Mouse (Mus musculus): ENCODE results near the gene Pkd2l1.
A peak's percentile ranks its signal among the peaks of the same experiment; 100 is the strongest.

Pkd2l1 gene

DNA sequence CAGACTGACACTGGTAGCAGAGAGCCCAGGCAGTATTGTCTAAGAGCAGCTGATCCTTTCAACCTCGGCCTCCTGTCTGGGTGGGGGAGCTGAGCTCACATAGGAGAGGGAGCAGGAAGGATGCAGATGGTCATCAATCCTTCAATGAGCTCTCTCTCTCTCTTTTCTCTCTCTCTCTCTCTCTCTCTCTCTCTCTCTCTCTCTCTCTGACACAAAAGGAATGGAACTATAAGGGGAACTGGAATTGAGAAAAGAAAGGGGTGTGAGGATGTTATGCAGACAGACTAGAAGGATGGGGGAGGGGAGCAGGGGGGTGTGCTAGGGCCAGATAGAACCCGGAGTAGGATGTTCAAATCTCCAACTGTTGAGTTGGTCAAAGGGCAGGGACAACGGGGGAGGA lies at the start of gene Pkd2l1:
TSS of gene Pkd2l1 (minus strand) at position 101 of the 400 bp plus-strand sequence.
- no peak for DNase-seq

DNA sequence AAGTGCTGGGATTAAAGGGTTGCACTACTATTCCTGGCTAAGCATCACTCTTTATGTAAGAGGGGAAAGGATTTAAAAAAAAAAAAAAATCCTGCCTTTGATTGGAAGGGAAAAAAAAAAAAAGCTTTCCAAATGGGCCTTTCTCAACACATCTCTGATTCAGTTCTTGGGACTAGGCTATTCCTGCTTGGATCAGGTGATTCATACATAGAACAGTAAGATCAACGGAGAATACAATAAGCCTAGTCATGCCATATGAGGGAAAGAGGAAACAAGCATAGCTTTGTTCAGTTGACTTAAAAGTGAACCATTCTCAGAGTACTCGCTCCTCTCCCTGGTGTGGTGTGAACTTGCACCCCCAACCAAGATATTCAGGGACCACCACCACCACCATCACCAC lies 46.7 kb upstream of the Pkd2l1 start:
- no peak for DNase-seq

DNA sequence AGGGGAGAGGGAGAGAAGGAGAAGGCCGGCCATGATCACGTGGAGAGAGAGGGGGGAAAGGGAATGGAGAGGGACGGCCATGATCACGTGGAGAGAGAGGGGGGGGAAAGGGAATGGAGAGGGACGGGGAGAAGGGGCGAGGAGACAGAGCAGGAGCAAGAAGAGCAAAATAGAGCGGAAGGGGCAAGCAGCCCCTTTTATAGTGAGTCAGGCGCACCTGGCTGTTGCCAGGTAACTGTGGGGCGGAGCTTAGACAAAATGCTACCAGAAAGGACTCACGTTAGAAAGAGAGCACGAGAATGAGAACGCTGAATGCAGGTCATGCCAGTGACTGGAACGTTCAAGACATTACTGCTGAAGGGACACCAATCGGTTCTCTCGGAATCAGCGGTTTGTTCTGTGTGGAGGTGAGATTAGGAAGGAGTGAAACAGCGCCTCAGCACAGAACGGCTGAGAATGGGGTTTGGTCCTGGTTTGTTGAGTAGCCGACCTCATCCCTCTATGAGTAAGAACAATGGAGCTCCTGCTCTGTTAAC lies 45.3 kb upstream of the Pkd2l1 start:
- no peak for DNase-seq

DNA sequence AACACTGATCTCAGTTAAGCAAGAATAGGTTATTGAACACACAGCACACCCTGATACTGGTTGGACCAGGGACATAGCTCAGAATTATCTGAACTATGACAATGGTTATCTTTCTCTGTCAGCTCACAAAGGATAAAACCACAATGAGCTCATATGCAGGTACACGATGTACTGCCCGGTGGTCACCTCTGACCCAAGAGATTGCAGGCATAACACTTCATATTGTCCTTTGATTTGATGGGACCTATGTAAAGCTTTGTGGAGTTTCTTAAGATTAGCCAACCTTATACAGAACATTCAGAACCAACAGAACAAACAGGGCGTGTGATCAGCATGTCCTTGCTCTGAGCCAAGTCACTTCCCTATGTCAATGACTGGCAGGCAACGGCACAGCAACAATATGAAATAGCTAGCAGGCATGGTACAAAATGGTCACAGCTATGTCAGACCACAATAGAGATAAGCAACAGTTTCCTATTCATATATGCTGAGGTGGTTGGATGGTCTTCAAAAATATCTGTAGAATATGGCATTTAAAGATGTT lies 39.4 kb upstream of the Pkd2l1 start:
- DNase-seq = no peak

DNA sequence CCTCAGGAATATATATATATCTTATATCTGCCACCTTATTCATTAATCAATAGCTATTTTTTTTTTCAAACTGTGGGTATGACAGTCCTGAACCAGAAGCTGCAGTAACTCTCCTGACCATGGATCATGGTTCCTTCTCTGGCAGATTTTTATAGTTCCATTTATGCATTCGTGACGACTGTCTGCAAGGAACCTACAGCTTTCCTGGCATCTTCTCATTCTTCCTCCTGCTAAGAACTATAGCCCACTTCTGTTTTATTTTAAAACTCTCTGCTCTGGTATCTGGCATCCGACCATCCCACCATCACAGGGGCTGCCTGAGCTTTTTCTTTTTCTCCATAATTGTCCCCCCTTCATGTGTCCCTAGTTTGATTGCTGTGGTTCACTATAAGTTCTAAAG lies 38.0 kb upstream of the Pkd2l1 start:
- DNase-seq = no peak

DNA sequence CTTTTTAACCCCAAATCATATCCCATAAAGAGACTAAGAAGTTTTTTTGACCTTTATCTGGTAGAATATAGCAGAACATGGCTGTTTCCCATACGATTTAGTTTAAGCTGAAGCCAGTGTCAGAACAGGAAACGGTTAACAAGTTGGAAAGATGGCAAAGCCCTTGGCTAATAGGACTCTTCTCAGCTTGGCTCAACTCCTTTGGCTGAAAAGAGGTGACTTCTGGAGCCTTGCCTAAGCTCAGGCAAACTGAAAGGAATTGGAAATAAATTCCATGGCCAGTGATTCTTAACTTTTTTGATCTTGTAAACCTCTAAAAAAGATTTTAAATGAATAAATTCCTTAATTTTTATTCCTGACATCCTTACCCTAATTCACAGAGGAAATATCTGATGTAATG lies 37.5 kb upstream of the Pkd2l1 start:
- no peak for DNase-seq

DNA sequence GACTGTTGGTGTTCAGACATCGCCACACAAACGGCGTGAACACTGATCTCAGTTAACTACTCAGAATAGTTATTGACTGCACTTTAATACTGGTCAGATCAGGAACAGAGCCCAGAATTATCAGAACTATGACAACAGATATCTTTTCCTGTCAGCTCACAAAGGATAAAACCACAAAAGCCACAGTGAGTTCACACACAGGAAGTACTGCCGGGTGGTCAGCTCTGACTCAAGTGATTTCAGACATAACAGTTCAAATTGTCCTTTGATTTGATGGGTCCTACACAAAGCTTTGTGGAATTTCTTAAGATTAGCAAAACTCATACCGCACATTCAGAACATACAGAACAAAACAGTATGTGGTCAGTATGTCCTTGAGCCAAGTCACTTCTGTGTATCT lies 33.5 kb upstream of the Pkd2l1 start:
- DNase-seq = no peak

DNA sequence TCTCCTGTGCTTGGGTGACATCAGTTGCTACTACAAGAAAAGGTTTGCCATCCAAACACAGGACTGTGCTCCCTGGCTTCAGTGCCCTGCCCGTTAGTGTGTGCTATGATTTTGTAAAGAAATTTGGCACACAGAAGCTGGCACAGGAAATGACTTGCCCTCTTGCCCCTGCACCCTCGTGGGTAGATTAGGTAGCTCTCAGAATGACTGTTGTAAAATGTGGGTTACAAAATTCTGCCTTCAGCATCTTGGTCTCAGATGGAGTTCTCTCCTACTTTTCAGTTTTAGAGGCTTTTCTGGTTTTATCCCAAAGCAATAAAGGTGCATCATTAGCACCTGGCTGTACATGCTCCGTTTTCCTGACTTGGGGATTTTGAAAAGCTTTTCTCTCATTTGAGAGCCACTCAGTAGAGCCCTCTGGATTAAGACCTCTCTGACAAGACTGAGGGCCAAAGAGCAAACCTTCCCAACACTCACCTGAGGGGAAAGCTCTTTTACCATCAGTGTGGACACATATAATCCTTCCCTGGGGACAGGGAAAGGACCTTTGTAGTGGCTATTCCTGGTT lies 25.8 kb upstream of the Pkd2l1 start:
- no peak for DNase-seq

DNA sequence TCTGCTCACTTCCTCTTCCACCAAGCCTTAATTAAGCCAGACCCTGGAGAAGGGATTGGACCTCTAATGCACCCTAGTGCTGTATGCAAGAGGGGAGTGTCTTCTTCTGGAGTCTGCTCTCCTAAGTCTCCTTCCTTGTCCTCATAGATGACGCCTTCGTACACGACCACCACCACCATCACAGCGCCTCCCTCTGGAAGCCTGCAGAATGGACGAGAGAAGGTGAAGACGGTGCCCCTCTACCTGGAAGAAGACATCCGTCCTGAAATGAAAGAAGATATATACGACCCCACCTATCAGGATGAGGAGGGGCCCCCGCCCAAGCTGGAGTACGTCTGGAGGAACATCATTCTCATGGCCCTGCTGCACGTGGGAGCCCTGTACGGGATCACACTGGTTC lies 23.0 kb upstream of the Pkd2l1 start:
- DNase-seq = no peak

DNA sequence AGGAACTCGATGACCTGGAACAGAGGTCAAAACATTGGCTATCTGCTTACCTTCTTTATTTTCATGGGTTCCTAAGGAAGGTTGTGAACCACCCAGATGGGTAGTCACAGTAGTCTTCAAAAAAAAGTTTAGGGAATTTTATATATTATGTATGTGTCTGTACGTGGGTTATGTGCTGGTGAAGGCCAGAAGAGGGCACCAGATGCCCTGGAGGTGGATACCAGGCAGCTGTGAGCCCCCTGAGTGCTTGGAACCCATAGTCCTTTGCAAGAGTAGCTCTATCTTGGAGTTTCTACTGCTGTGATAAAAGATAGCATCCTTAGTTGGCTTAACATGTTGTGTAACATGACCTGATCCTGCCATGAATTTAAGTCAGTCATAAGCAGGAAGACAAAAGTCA lies 14.8 kb upstream of the Pkd2l1 start:
- no peak for DNase-seq

DNA sequence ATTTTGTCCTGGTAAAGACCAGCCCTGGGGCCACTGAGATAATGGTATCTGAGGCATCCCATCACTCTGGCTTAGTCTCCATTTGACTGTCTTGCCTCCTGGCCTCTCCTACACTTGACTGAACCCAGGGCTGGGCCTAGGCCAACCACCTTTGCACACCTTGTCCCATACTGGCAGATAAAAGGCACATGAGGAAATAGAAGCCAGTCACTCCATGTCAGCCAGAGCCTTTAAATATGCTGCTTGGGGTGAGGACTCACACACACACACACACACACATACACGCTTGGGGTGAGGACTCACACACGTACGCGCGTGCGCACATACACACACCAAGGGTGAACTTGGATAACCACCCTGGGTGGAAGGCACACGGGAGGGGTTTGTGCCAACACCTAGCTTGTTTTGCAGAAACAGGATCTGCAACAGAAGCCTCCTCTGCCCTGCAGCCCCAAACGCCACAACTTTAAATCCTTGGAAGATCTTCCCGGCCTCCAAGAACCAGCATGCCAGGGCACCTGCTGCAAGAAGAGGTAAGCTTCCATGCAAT lies 10.8 kb upstream of the Pkd2l1 start, which contains the start of gene Scd3:
TSS of gene Scd3 (plus strand) at position 255 of the 550 bp plus-strand sequence.
- DNase-seq = no peak

DNA sequence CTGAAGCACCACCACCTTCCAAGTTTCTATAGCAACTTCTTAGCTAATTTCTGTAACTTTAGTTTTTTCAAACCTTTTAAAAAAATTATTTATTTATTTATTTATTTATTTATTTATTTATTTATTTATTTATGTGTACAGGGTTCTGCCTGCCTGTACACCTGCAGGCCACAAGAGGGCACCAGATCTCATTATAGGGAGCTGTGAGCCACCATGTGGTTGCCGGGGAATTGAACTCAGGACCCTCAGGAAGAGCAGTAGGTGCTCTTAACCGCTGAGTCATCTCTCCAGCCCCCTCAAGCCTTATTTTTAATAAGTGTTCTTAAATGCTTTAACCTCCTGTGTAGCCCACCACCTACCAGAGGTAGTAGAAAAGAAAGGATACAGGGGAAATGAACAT lies 6.7 kb upstream of the Pkd2l1 start:
- DNase-seq = peak; percentile 7

DNA sequence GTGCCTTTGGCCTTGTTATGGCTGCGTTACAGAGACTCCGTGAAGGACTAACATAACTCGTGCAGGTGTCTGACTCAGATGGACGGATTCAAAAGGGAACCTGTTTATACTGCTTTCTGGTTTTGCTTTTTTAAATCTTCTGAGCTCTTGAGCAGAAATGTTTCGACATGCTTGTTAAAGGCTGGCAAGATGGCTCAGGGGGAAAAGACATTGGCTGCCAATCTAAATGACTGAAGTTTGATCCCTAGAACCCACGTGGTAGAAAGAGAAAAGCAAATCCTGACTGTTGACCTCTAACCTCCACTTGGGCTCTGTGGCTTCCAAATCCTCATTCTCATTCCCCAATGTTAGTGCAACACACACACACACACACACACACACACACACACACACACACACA lies 6.3 kb upstream of the Pkd2l1 start:
- no peak for DNase-seq

DNA sequence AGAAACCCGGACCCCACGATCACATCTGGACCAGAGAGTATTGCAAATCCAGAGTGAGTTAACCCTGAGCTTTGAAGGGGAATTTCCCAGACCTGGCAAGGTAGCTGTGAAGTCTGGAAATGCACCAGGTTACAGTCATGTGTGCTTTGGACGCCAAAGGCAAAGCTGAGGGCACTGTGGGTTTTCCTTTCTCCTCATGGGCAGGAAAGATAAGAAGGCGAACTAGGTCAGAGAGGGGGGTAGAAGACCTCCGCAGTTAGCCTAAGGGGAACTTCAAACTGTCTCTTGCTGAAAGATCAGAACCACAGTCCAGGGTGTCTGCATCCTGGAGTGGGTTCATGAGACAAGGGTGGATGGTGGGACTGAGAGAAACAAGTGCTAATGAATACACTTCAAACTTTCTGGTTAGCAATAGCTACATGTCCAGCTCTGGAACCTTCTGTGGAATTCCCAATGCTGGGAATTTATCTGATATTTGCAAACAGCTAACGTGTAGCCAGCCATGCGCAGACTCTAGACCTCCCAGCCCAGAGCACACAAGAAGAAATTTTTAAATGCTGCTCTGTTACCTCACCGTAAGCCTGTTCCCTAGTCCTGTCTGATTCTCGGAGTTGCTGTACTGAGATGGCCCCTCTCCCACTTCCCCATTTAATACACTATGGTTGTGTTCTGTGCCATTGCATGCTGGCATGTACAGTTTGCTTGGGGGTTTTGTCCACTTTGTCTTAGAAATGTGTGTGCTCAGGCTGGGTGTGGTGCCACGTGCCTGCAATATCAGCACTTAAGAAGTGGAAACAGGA lies 5.0 kb upstream of the Pkd2l1 start:
- DNase-seq = no peak

DNA sequence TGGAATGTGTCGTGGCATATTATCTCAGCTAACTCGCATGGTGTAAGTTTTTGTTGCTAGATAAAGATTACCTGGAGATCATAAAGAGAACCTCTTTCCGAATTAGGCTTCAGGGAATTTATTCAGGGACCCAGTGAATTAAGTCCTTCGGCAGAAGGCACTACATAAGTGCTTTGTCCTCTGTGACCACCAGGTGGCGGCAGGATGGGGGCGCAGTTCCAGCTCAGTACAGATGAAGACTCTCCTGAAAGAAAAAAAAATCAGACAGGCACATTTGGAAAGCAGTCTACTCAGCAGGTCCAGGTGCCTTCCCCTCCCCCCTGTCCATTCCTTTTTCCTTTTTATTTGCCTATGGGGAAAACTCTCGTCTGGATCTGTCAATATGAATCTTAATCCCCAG lies 2.9 kb upstream of the Pkd2l1 start:
- DNase-seq = peak; percentile 61

DNA sequence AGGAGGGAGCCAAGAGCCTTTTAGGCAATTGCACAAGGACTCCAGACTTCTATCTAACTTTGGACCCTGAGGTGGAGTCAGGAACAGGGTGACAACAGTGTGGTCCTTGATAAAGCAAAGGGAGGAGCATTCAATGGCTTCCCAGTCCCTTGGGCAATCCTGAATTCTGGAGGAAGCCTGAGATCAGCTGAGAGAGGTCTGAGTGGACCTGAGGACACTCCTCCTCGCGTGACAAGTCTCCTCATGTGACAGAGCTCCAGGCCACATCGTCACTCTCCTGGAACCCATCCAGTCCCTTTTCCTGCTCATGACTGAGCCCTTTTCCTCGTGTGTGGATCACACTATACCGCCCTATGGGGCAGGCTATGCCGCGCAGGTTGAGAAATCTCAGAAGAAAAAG lies 1.7 kb upstream of the Pkd2l1 start:
- peak; percentile 8 for DNase-seq

DNA sequence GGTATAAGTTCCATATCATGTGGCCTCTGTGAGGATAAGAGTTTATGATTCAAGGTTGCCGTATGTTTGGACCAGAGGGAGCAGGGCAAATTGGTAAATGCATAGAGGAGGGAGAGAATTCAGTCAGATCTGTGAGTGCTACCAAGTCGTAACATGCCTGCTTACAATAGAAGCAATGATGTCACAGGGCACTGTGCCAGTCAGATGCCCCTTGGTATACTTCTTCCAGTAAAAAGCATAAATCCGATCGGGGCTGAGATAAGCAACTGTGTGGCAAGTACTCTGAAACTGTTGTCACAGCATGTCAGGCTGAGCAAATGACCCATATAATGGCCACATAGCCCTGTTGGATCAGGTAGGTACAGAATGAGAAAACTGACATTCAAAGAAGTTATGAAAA lies 3.2 kb downstream of the Pkd2l1 start:
- DNase-seq = no peak

DNA sequence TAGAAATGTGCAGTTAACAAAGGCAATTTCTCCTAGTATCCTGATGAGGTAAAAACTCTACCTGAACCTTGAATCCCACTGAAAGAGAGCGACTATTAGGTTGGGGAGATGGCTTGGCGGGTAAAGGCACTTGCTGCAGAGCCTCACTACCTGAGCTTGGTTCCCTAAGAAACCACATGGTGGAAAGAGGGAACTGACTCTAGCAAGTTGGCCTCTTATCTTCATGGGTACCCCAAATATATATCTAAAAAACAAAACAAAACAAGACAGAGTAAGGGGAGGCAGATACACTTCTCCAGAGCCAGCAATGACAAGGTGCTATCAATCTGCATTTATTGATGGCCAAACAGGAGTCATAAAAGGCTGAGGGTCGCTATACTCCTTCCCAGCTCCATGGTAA lies 8.3 kb downstream of the Pkd2l1 start:
- DNase-seq = no peak

DNA sequence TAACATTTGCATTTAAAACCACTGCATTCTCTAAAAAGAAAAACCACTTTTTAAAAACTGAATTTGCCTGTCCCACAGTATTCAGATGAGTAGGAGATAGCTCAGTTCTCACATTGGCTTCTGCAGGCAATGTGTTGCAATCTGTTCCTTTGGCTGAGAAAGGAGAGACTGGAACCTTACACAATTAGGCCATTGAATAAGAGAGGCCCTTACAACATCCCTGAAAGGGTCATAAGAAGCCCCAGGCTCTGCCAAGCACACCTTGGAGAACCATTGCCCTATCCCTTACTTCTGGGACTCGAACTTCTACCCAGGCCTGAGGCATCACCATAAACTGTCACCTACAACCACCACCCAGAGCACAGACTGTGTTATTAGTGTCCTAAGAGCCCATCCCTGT lies 11.7 kb downstream of the Pkd2l1 start:
- DNase-seq = no peak

DNA sequence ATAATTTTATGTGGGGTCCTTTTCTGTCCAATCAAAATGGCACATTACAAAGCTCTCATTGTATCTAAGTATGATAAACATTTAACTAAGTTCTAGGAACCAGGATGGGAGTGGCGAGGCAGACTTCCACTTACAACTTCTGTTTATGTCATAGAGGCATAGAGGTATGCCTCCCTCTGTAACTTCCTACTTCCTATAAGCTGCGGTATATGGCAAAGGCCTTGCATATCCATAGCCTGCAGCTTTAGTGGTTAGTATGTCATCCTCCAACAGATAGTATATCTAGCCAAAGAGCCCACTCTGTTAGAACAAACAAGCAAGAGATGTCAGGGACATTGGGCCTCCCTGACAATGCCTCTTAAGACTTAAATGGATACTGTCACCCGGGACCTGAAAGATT lies 15.5 kb downstream of the Pkd2l1 start:
- no peak for DNase-seq

DNA sequence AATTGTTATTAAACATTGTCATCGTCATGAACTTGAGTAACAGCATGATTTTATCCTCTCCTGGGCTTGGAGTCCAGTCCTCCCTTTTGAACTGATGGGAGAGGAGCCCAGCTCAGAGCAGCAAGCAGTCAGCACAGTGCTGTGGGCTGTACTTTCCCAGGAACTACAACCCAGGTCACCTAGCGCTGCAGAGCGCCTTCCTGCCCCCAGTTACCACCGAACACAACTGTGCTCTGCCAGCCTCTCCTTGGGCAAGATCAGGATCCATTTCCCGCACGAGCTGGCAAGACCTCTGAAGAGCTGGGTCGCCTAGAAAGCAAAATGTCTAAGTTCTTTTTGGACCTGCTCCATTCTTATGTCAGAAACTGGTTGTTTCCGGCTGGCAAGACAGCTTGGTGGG lies 17.4 kb downstream of the Pkd2l1 start:
- no peak for DNase-seq

DNA sequence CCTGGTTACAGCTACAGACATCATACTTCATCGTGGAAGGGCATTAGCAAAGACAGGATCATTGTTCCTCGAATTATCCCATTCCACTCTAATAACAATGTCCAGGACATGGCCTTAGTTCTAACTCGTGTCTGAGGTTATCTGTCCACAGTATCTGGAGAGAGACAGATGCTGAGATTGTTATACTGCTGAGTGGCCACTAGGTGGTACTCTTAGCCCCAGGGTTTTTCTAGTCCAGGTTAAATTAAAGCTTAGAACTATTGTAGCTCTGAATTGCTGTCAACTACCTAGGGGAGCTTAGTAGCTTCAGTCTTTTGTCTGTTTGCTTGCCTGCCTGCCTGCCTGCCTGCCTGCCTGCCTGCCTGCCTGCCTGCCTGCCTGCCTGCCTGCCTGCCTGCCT lies 30.7 kb downstream of the Pkd2l1 start:
- DNase-seq = no peak

DNA sequence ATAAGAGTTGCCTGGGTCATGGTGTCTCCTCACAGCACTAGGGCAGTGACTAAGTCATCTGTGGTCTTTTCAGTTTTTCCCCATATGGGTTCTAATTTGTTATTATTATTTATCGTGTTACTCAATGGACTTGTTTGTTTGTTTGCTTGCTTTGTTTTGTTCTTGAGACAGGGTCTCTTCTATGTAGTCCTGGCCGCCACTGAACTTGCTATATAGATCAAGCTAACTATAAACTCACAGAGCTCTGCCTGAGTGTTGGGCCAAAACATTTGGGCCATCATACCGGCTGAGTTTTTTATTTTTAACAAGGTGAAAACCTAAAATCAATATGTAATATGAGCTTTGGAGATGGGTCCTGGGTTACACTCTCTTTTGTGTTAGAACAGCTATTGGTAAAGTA lies 32.9 kb downstream of the Pkd2l1 start:
- no peak for DNase-seq

DNA sequence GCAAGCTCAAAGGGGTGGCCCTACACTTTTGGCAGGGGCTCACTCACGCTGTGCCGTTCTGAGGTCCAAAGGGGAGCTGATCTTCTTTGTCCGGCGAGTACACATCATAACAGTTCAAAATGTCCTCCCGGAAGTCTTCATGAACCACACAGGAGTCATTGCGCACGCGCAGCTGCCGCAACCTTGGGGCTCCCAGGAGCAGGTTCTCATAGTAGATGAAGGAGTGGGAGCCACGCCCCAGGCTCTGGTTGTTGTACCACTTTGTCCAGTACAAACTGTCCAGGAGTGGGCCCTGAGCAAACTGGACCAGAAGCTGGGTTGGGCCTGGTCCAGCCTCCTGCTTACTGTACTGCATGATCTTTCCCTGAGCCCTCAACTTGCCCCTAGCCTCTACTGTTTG lies 35.2 kb downstream of the Pkd2l1 start:
- no peak for DNase-seq

Data from kidney, postnatal 14 days (tissue).